Mouse (Mus musculus): ENCODE results near the gene S100a6.
A peak's percentile ranks its signal among the peaks of the same experiment; 100 is the strongest.

Gene S100a6

DNA sequence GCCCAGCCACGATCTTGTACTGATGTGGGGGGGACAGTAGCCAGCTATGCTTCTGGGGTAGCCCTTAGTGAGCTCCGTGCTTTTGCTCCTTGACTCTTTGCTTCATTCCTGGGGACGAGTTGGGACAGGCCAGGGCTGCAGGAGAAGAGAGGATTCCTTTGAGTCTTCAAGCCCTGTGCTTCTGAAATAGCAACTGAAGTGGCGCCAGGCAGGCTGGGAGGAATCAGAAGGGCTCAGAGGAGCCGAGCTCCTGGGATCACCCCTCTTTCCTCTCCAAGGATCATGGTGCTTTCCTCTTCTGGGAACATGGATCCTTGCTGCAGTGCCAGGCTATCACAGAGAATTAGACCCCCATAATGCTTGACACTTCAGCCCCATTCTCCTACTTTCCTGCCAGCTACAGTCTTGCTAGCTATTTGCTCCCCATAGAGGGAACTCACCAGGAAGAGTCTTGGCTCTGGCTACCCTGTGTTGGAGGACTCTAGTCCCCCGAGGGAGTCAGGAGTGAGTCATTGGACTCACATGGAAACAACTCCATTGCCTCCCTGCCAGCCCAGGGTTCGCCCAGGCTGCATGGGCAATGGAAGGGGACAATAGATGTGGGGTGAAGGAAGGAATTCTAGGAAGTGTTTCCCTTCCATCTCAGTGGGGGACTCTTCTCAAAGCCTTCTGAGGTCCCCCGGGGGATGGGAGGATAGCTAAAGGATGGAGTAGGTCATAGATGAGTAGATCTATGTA, 12.1 kb upstream of the S100a6 start:
- DNase-seq (ENCODE audit: low spot score in 2 of 2): no peak

DNA sequence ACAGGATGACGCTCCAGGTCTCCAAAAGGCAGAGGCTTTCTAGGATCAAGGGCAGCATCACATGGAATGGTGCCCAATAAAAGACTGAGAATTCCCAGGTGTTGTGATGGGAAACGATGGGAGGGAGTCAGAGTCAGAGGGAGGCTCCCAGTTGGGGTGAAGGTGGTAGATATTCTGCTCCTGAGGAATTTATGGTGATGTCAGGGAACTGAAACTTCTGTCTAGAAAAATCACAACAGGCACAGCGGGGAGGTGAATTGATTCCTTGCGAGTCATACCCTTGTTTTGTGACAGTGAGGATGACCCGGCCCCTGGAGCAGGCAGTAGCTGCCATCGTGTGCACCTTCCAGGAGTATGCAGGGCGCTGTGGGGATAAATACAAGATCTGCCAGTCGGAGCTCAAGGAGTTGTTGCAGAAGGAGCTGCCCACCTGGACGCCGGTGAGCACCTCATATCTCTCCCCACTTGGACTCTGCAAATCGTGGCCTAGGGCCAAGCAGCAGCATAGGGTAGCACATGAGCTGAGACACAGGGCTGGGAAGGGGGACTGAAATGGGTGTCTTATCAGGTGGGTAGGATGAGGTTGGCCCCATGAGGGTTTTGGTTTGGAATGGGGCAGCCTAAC, 11.1 kb upstream of the S100a6 start, which contains the start of gene Gm42674:
TSS of gene Gm42674 (plus strand) at position 419 of the 625 bp plus-strand sequence.
- DNase-seq (ENCODE audit: low spot score in 2 of 2): no peak

GRCm38 (mm10) chr3:90603623-90604022, 9.1 kb upstream of the S100a6 start, which contains the start of gene S100a4:
Gene S100a4, plus strand, starts transcription at chr3:90603771.
- DNase-seq (ENCODE audit: low spot score in 2 of 2): peak; percentile 54 to 60

GRCm38 (mm10) chr3:90604416-90604815, 8.3 kb upstream of the S100a6 start:
- DNase-seq (ENCODE audit: low spot score in 2 of 2): peak; percentile 32 to 48

DNA sequence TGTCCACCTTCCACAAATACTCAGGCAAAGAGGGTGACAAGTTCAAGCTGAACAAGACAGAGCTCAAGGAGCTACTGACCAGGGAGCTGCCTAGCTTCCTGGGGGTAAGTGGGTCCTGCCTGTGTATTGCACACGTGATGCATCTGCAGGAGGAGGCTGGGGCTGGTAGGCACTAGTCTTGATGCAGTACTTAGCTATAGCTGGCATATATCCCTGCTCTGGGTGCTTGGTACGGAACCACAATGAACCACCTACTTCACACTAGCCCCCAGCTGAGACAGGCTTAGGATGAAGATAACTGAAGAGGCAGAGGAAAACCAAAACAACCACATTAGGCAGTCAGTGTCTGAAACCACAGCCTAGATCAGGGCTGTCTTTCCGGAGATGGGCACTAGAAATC, 7.6 kb upstream of the S100a6 start:
- DNase-seq (ENCODE audit: low spot score in 2 of 2): no peak

DNA sequence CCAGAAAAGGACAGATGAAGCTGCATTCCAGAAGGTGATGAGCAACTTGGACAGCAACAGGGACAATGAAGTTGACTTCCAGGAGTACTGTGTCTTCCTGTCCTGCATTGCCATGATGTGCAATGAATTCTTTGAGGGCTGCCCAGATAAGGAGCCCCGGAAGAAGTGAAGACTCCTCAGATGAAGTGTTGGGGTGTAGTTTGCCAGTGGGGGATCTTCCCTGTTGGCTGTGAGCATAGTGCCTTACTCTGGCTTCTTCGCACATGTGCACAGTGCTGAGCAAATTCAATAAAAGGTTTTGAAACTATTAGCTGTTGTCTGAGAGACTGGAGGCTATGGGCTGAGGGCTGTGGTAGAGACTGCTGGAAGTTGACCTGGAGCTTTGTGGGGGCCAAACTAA, 6.9 kb upstream of the S100a6 start:
- no peak for DNase-seq (ENCODE audit: low spot score in 2 of 2)

DNA sequence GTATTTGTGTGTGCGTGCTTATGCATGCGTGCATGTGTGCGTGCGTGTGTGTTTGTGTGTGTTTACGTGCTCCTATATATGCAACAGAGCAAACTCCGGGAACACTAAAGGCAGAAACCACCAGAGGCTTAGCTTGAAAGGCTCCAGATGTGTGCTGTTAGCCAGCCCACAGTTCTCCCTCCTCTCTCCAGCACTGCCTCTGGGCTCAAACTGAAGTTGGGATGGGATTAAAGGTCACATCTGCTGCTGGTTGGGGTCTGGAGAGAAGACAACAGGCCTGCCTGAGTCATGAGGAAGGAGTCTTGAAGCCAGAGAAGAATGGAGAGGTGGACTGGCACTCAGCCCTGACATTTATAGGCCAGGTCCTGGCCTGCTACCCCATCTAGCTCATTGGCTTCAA, 6.5 kb upstream of the S100a6 start:
- no peak for DNase-seq (ENCODE audit: low spot score in 2 of 2)

DNA sequence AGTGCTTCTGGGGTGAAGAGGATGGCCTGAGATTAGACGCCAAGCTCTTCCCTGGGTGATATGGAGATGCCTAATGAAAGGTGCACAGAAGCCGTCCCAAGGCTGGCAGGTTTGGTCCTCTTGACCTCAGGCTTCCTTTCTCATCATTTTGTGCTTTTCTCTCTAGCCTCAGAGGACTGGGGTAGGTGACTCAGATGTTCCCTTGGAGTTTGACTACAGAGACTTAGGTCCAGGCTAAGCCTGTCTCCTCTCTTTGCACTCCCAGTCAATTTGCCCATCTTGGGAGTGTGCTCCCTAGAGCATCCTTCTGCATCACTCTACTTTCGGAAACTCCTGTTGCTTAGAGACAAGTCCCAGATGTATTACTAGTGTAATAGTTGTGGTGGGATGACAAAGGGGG, 5.3 kb upstream of the S100a6 start:
- no peak for DNase-seq (ENCODE audit: low spot score in 2 of 2)

DNA sequence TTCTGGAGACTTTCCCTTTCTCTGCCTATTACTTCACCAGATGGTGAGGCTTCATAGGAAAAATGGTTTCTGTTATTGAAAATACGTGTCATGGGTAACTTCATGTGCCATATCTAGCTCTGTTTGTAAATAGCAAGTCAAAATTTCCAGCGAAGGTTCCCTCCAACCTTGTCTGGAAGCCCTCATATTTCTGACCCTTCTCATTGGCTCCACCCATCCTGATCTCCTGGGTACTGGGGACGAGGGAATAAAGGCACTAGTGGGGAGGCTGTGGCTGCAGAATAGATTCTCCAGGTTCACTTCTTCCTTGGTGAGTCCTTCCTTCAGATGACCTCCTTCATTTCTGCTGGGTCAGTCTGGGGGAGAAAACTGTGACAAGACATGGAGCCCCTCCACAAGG, 4.5 kb upstream of the S100a6 start, which contains the start of gene S100a5:
TSS of gene S100a5 (plus strand) at position 301 of the 400 bp plus-strand sequence.
- no peak for DNase-seq (ENCODE audit: low spot score in 2 of 2)

GRCm38 (mm10) chr3:90609102-90609501, 3.6 kb upstream of the S100a6 start:
- no peak for DNase-seq (ENCODE audit: low spot score in 2 of 2)

- no peak for DNase-seq (ENCODE audit: low spot score in 2 of 2)
Observed at GRCm38 (mm10) chr3:90611494-90611893, 1.2 kb upstream of the S100a6 start.

GRCm38 (mm10) chr3:90612061-90612460, 621 bp upstream of the S100a6 start:
- peak; percentile 26 to 51 for DNase-seq (ENCODE audit: low spot score in 2 of 2)

DNA sequence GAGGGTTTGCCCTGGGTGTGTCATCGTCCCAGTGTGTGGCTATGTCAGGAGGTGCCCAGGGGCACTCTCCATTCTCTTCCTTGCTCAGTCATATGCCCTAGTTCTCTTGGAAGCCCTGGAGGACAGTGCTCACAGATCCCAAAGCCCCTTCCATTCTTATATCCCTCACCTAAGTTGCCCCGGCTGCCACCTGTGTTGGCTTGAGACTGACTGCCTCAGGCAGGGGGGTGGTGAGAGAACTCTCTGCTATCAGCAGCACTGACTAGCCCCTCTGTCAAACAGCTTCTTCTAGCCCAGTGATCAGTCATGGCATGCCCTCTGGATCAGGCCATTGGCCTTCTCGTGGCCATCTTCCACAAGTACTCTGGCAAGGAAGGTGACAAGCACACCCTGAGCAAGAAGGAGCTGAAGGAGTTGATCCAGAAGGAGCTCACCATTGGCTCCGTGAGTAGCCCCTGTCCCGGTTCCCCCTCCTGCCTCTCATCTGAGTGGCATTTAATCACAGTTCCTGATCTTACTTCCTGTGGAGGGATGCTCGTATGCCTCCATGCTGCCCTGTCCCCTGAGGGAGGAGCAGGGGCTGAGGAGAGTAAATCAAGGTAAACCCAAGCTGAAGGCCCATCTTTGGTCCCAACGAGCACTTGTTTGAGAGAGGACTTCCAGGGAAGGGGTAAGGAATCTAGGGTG, 922 bp downstream of the S100a6 start:
- DNase-seq (ENCODE audit: low spot score in 2 of 2): peak in 1 of 2 experiments; percentile 24

- no peak for DNase-seq (ENCODE audit: low spot score in 2 of 2)
Observed at GRCm38 (mm10) chr3:90614148-90614530, 1.5 kb downstream of the S100a6 start.

- no peak for DNase-seq (ENCODE audit: low spot score in 2 of 2)
Observed at GRCm38 (mm10) chr3:90614611-90615251, 2.0 kb downstream of the S100a6 start.

GRCm38 (mm10) chr3:90615415-90615814, 2.7 kb downstream of the S100a6 start:
- DNase-seq (ENCODE audit: low spot score in 2 of 2): peak; percentile 70 to 79

DNA sequence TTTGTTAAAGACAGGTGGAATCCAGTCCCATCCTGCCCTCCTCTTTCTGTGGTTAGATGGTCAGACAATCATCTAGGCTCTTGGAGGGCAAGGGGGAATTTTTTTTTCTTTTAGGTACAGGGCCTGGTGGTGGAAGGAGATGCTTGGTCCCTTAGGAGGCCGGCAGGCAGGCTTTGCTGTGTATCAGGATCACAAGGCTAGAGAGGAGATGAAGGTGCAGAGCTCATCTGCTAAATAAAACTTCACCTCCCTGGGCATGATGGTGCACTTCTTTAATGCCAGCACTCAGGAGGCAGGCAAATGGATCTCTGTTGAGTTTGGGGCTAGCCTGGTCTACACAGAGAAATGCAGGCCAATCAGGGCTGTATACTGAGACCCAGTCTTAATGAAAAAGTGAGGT, 3.2 kb downstream of the S100a6 start:
- DNase-seq (ENCODE audit: low spot score in 2 of 2): no peak

- no peak for DNase-seq (ENCODE audit: low spot score in 2 of 2)
Observed at GRCm38 (mm10) chr3:90617586-90617985, 4.9 kb downstream of the S100a6 start.

- no peak for DNase-seq (ENCODE audit: low spot score in 2 of 2)
Observed at GRCm38 (mm10) chr3:90621552-90621951, 8.9 kb downstream of the S100a6 start.

DNA sequence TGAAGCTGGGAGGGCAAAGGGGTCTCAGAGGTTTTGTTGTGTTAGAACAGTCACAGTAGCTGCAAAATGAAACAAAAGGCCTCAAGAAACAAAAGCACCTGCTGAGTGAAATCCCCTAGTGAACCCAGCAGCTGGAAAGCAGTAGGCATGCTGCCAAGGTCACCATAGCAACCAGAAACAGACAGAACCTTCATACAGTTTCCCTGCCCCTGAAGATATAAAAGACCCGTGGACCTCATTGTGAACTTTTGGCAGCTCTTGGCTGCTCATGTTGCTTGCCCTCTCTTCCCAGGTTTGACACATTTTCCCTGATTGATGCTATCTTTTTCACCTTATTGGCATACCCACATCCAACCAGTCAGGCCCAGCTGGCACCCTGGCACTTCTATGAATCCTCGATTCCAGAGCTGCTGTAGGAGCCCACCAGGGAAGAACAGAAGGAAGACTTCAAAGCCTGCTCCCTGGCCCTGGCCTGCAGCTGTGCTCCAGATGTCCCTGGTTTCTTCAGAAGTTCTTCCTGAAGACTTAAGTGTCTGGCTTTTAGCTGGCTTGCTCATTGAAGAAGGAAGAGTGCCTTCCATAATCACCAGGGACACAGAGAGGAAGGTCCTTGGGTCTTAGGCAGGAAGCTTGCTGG, 10.9 kb downstream of the S100a6 start:
- no peak for DNase-seq (ENCODE audit: low spot score in 2 of 2)

- no peak for DNase-seq (ENCODE audit: low spot score in 2 of 2)
Observed at GRCm38 (mm10) chr3:90625496-90625895, 12.8 kb downstream of the S100a6 start.
